14 mouse cellular contexts compared by ENCODE assay signal in genomic region chr3:108433881-108434495, GRCm38 (mm10). TPM values are rescaled to one million over a fixed set of nuclear protein-coding genes. Genes with fewer than 3 reads are reported as not detected.
DNase-seq lines count a peak whose midpoint lies in the region; ATAC-seq and TF ChIP-seq lines count a peak whose summit lies in the region.
"Had no signal": no experiment of that assay in that cellular context is flagged by ENCODE, and none has a peak within 500 bp of the region (broad histone marks: within the 10 kb centered on the region; RNA-seq: fewer than 3 reads in every experiment).

No protein-coding gene starts in this region.

- no peaks in the 10 kb centered on the region for H3K9me3 ChIP-seq in forebrain, embryonic 13.5 days (replicated peaks)
- no peaks in the 10 kb centered on the region for H3K9me3 ChIP-seq in hindbrain, postnatal 0 days (ENCODE audit: low read length)
- H3K9me3 ChIP-seq in neural tube, embryonic 13.5 days: no peaks in the 10 kb centered on the region

- no peaks in the 10 kb centered on the region for H3K27me3 ChIP-seq in forebrain, embryonic 13.5 days
- H3K27me3 ChIP-seq in hindbrain, postnatal 0 days (ENCODE audit: insufficient read depth, low read length): no peaks in the 10 kb centered on the region
- H3K27me3 ChIP-seq in neural tube, embryonic 13.5 days: no peaks in the 10 kb centered on the region

- H3K36me3 ChIP-seq in forebrain, embryonic 13.5 days (ENCODE audit: poor library complexity, severe bottlenecking): peaks cover 53% of the 10 kb centered on the region
- peaks cover 29% of the 10 kb centered on the region for H3K36me3 ChIP-seq in hindbrain, postnatal 0 days (ENCODE audit: insufficient read depth, low read length)
- H3K36me3 ChIP-seq in neural tube, embryonic 13.5 days: peaks cover 69% of the 10 kb centered on the region

- H3K4me2 ChIP-seq in forebrain, embryonic 13.5 days: peak overlapping the region; percentile 50
- H3K4me2 ChIP-seq in hindbrain, postnatal 0 days (ENCODE audit: low read depth, low read length): no peak overlapping the region
- H3K4me2 ChIP-seq in neural tube, embryonic 13.5 days: peak overlapping the region; percentile 11; the same call in 1 of the 2 replicates

- no peak for TF ChIP-seq CTCF in layer of hippocampus, adult 2 months (conservative IDR thresholded peaks at IDR 0.05)
- no peak for TF ChIP-seq CTCF in hindbrain, postnatal 0 days (IDR thresholded peaks at IDR 0.05; ENCODE audit: low read depth)

- peak; percentile 75 for ATAC-seq in forebrain, embryonic 13.5 days
- ATAC-seq in hindbrain, postnatal 0 days: no peak
- ATAC-seq in neural tube, embryonic 13.5 days (ENCODE audit: low read depth): peak; percentile 88

- H3K27ac ChIP-seq in layer of hippocampus, adult 2 months: peak overlapping the region; percentile 23; the same call in 1 of the 2 replicates
- peak overlapping the region; percentile 97 for H3K27ac ChIP-seq in forebrain, embryonic 13.5 days
- H3K27ac ChIP-seq in hindbrain, postnatal 0 days: peak overlapping the region; percentile 65
- peak overlapping the region; percentile 94 for H3K27ac ChIP-seq in neural tube, embryonic 13.5 days (replicated peaks)

- peaks cover 58% of the 10 kb centered on the region for H3K4me1 ChIP-seq in forebrain, embryonic 13.5 days
- H3K4me1 ChIP-seq in hindbrain, postnatal 0 days (ENCODE audit: insufficient read depth, low read length): no peaks in the 10 kb centered on the region; the same call in 1 of the 2 replicates
- H3K4me1 ChIP-seq in neural tube, embryonic 13.5 days (replicated peaks): peaks cover 67% of the 10 kb centered on the region

- WGBS in forebrain, embryonic 13.5 days: 7% methylated on average over 19 of the region's 19 CpGs
- WGBS in hindbrain, postnatal 0 days: 24% methylated on average over 19 of the region's 19 CpGs
- WGBS in neural tube, embryonic 13.5 days: 14% methylated on average over 19 of the region's 19 CpGs

- no peak overlapping the region for H3K4me3 ChIP-seq in layer of hippocampus, adult 2 months
- H3K4me3 ChIP-seq in forebrain, embryonic 13.5 days: no peak overlapping the region; the same call in 1 of the 2 replicates
- no peak overlapping the region for H3K4me3 ChIP-seq in hindbrain, postnatal 0 days (ENCODE audit: low read length)
- no peak overlapping the region for H3K4me3 ChIP-seq in neural tube, embryonic 13.5 days

- peak overlapping the region; percentile 55 for H3K9ac ChIP-seq in forebrain, embryonic 13.5 days
- H3K9ac ChIP-seq in hindbrain, postnatal 0 days (replicated peaks; ENCODE audit: low read length): no peak overlapping the region
- H3K9ac ChIP-seq in neural tube, embryonic 13.5 days: peak overlapping the region; percentile 43

- no peak for DNase-seq in layer of hippocampus, adult 2 months (ENCODE audit: low spot score in 2 of 2)
- no peak for DNase-seq in layer of hippocampus, adult 11-12 months (ENCODE audit: low spot score)
- DNase-seq in hindbrain, postnatal 0 days (ENCODE audit: low spot score): no peak
- DNase-seq in kidney, postnatal 14 days: no peak
- DNase-seq in right cerebral cortex, postnatal 36 days (ENCODE audit: low spot score in 2 of 2): no peak
- DNase-seq in gastrocnemius, postnatal 10 days: no peak
- DNase-seq: B cell, adult 2 months; heart, postnatal 10 days; layer of hippocampus, postnatal 36 days; lung, postnatal 14 days; thymus, postnatal 36 days had no signal

RNA-seq across cellular contexts. Expression of gene Sars, which starts 11.0 kb away (rescaled TPM):
- total RNA-seq in layer of hippocampus, adult 2 months (2021): 100 to 1,000 TPM; 198 to 213 TPM
- 196 and 205 TPM in 2 replicates for polyA plus RNA-seq in forebrain, embryonic 13.5 days (2015; fragmentation: Nextera tagmentation; extraction: Ambion mirVana)
- total RNA-seq in hindbrain, postnatal 0 days (2014; rRNA removed): 122 and 137 TPM in 2 replicates
- polyA plus RNA-seq in hindbrain, postnatal 0 days (2015; fragmentation: Nextera tagmentation; extraction: Ambion mirVana): 214 and 223 TPM in 2 replicates
- 210 and 223 TPM in 2 replicates for polyA plus RNA-seq in neural tube, embryonic 13.5 days (2015; fragmentation: Nextera tagmentation; extraction: Ambion mirVana)
- 100 to 1,000 TPM; 109 to 111 TPM for total RNA-seq in gastrocnemius, postnatal 10 days (2021)

RNA-seq across cellular contexts. Expression of gene Celsr2, which starts 18.6 kb away (rescaled TPM):
- 100 to 1,000 TPM; 185 to 201 TPM for total RNA-seq in layer of hippocampus, adult 2 months (2021)
- polyA plus RNA-seq in forebrain, embryonic 13.5 days (2015; fragmentation: Nextera tagmentation; extraction: Ambion mirVana): 45.3 and 56.9 TPM in 2 replicates
- total RNA-seq in hindbrain, postnatal 0 days (2014; rRNA removed): 94.8 and 95.3 TPM in 2 replicates
- polyA plus RNA-seq in hindbrain, postnatal 0 days (2015; fragmentation: Nextera tagmentation; extraction: Ambion mirVana): 28.1 and 30.6 TPM in 2 replicates
- polyA plus RNA-seq in neural tube, embryonic 13.5 days (2015; fragmentation: Nextera tagmentation; extraction: Ambion mirVana): 37.6 and 44.1 TPM in 2 replicates
- 1 to 10 TPM; 2.9 to 4.3 TPM for total RNA-seq in gastrocnemius, postnatal 10 days (2021)

RNA-seq across cellular contexts. Expression of gene Psrc1, which starts 50.3 kb away (rescaled TPM):
- total RNA-seq in layer of hippocampus, adult 2 months (2021): 10 to 100 TPM; 17.5 to 22.2 TPM
- 68.6 and 68.9 TPM in 2 replicates for polyA plus RNA-seq in forebrain, embryonic 13.5 days (2015; fragmentation: Nextera tagmentation; extraction: Ambion mirVana)
- 11.0 and 15.0 TPM in 2 replicates for total RNA-seq in hindbrain, postnatal 0 days (2014; rRNA removed)
- polyA plus RNA-seq in hindbrain, postnatal 0 days (2015; fragmentation: Nextera tagmentation; extraction: Ambion mirVana): 8.4 and 11.0 TPM in 2 replicates
- 10.9 and 11.9 TPM in 2 replicates for polyA plus RNA-seq in neural tube, embryonic 13.5 days (2015; fragmentation: Nextera tagmentation; extraction: Ambion mirVana)
- total RNA-seq in gastrocnemius, postnatal 10 days (2021): 1 to 10 TPM; 2.3 to 3.0 TPM
- total RNA-seq: liver, adult 2 months had no signal

Comparison
In these comparisons a context has a peak if more than half of its experiments do, and no peak if none do; other contexts are left out.
1. H3K27ac ChIP-seq: peak in every context shown above with its lines; median percentile 97 in forebrain, embryonic 13.5 days; 94 in neural tube, embryonic 13.5 days; 65 in hindbrain, postnatal 0 days; 23 in layer of hippocampus, adult 2 months.
2. RNA of gene Celsr2, which starts 18.6 kb away (total RNA-seq): 185 to 201 TPM in layer of hippocampus, adult 2 months and 94.8 to 95.3 TPM in hindbrain, postnatal 0 days; 2.9 to 4.3 TPM in gastrocnemius, postnatal 10 days; every median in the first group is over 10 times any median in the second.